25 mouse cellular contexts compared by ENCODE assay signal in the genomic region with DNA sequence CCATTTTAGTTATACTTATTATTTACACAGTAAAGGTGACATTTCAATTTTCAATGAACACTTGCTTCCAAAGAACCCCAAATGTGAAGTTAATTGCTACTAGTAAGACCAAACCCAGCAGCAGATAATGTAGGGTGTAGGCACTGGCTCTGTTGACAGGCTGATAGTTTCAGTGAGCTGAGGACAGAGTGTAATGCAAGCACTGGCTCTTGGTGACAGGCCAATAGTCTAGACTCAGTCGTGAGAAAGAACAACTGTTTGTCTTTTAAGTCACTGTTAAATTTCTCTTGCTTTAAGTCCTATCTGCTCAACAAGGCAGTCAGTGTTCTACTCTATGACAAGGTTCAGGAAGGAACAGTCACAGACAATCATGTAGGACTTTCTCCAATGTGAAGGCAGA.
A peak's percentile ranks its signal among the peaks of the same experiment; 100 is the strongest.
DNase-seq lines count a peak whose midpoint lies in the region; ATAC-seq and TF ChIP-seq lines count a peak whose summit lies in the region.
"Had no signal": no experiment of that assay in that cellular context is flagged by ENCODE, and none has a peak within 500 bp of the region (broad histone marks: within the 10 kb centered on the region; RNA-seq: fewer than 3 reads in every experiment).

No protein-coding gene starts in this region.

- no peak overlapping the region for H3K27ac ChIP-seq in heart, adult 2 months
- peak overlapping the region; percentile 89 for H3K27ac ChIP-seq in heart, embryonic 16.5 days (ENCODE audit: low read length)
- no peak overlapping the region for H3K27ac ChIP-seq in heart, embryonic 10.5 days
- H3K27ac ChIP-seq: embryonic facial prominence, embryonic 13.5 days; forebrain, embryonic 15.5 days; hindbrain, embryonic 14.5 days; left cerebral cortex, adult 2 months; midbrain, embryonic 12.5 days; neural tube, embryonic 15.5 days had no signal

- no peak for TF ChIP-seq EP300 in heart, adult 2 months (IDR thresholded peaks at IDR 0.05; ENCODE audit: insufficient read depth, low read depth, low read length)

- no peak overlapping the region for H3K4me3 ChIP-seq in heart, adult 2 months
- no peak overlapping the region for H3K4me3 ChIP-seq in heart, embryonic 16.5 days (ENCODE audit: low read length)
- no peak overlapping the region for H3K4me3 ChIP-seq in heart, embryonic 10.5 days
- H3K4me3 ChIP-seq: embryonic facial prominence, embryonic 13.5 days; forebrain, embryonic 15.5 days; left cerebral cortex, adult 2 months; midbrain, embryonic 12.5 days; neural tube, embryonic 15.5 days had no signal

- no peak for TF ChIP-seq POLR2A in heart, adult 2 months (IDR thresholded peaks at IDR 0.05; ENCODE audit: insufficient read depth, low read depth, low read length)

- H3K79me2 ChIP-seq in heart, adult 2 months (replicated peaks; ENCODE audit: control insufficient read depth, insufficient read depth, low read length): no peaks in the 10 kb centered on the region

- no peak for TF ChIP-seq CTCF in heart, adult 2 months (IDR thresholded peaks at IDR 0.05)

- peak; percentile 62 for ATAC-seq in heart, embryonic 16.5 days (replicated peaks; ENCODE audit: extremely low read depth, insufficient read depth, low FRiP score)
- peak; percentile 44; the same call in 1 of the 2 replicates for ATAC-seq in megakaryocyte-erythroid progenitor cell, adult 5-6 weeks (replicated peaks; ENCODE audit: low FRiP score, low TSS enrichment, poor library complexity, severe bottlenecking)
- ATAC-seq in erythroid progenitor cell, adult 5-6 weeks (replicated peaks; ENCODE audit: low FRiP score, poor library complexity, severe bottlenecking): no peak
- ATAC-seq: forebrain, embryonic 15.5 days; inflammation-experienced regulatory T-cells, adult 6 months had no signal

- no peak overlapping the region for H3K9ac ChIP-seq in heart, adult 2 months (ENCODE audit: low read depth, low read length)
- H3K9ac ChIP-seq in heart, embryonic 16.5 days (ENCODE audit: low read length): no peak overlapping the region
- H3K9ac ChIP-seq: embryonic facial prominence, embryonic 13.5 days; forebrain, embryonic 15.5 days; hindbrain, embryonic 14.5 days; midbrain, embryonic 12.5 days; neural tube, embryonic 15.5 days had no signal

- peak overlapping the region; percentile 18; the same call in 1 of the 2 replicates for H3K4me2 ChIP-seq in heart, embryonic 16.5 days (ENCODE audit: low read depth, low read length)
- H3K4me2 ChIP-seq: embryonic facial prominence, embryonic 13.5 days; forebrain, embryonic 15.5 days; hindbrain, embryonic 14.5 days; midbrain, embryonic 12.5 days; neural tube, embryonic 15.5 days had no signal

- intact Hi-C loops in heart, adult 2 months (cut with DNase I): no loop called here

- H3K36me3 ChIP-seq in heart, adult 2 months (ENCODE audit: control insufficient read depth, insufficient read depth, low read length): peaks cover 4% of the 10 kb centered on the region
- H3K36me3 ChIP-seq in heart, embryonic 16.5 days (ENCODE audit: control insufficient read depth, insufficient read depth): peaks cover 31% of the 10 kb centered on the region
- peaks cover 80% of the 10 kb centered on the region for H3K36me3 ChIP-seq in heart, embryonic 10.5 days

- no peaks in the 10 kb centered on the region for H3K9me3 ChIP-seq in heart, embryonic 16.5 days (replicated peaks; ENCODE audit: control insufficient read depth, low read length)
- H3K9me3 ChIP-seq in heart, embryonic 10.5 days: no peaks in the 10 kb centered on the region
- H3K9me3 ChIP-seq: embryonic facial prominence, embryonic 13.5 days; forebrain, embryonic 15.5 days; midbrain, embryonic 12.5 days; neural tube, embryonic 15.5 days had no signal

- H3K27me3 ChIP-seq in heart, adult 2 months (ENCODE audit: control insufficient read depth, insufficient read depth, low read length): no peaks in the 10 kb centered on the region
- H3K27me3 ChIP-seq in heart, embryonic 16.5 days (ENCODE audit: control insufficient read depth, insufficient read depth, low read length): no peaks in the 10 kb centered on the region
- H3K27me3 ChIP-seq in heart, embryonic 10.5 days (ENCODE audit: insufficient read depth, poor library complexity, severe bottlenecking): no peaks in the 10 kb centered on the region
- H3K27me3 ChIP-seq: embryonic facial prominence, embryonic 13.5 days; forebrain, embryonic 15.5 days; midbrain, embryonic 12.5 days; neural tube, embryonic 15.5 days had no signal

- H3K4me1 ChIP-seq in heart, adult 2 months (ENCODE audit: control insufficient read depth, insufficient read depth, low read length): no peaks in the 10 kb centered on the region
- H3K4me1 ChIP-seq in heart, embryonic 16.5 days (ENCODE audit: control insufficient read depth, insufficient read depth, low read length): peaks cover 13% of the 10 kb centered on the region
- no peaks in the 10 kb centered on the region for H3K4me1 ChIP-seq in heart, embryonic 10.5 days
- H3K4me1 ChIP-seq: embryonic facial prominence, embryonic 13.5 days; forebrain, embryonic 15.5 days; midbrain, embryonic 12.5 days; neural tube, embryonic 15.5 days had no signal

- WGBS in heart, adult 2 months: 27% methylated on average over 1 of the region's 1 CpGs
- WGBS in heart, embryonic 16.5 days: 36% methylated on average over 1 of the region's 1 CpGs
- 39% methylated on average over 1 of the region's 1 CpGs for WGBS in heart, embryonic 10.5 days

- DNase-seq in heart, adult 11 months: peak; percentile 50
- DNase-seq in heart, adult 2 months: no peak
- DNase-seq in heart, embryonic 10.5 days (ENCODE audit: low spot score): no peak
- DNase-seq in adipocyte (ENCODE audit: low spot score): peak; percentile 65
- no peak for DNase-seq in Muller cell, postnatal 12 days (ENCODE audit: inconsistent ontology term)
- DNase-seq: adrenal gland, postnatal 36 days; cerebellum, adult 2 months; cerebellum, postnatal 36 days; embryo, embryonic 11 days; gastrocnemius, postnatal 10 days; kidney, adult 8-10 months; kidney, postnatal 10 days; lung, adult 2 months; lung, postnatal 14 days; right cerebral cortex, adult 18-20 months had no signal

Comparison
In these comparisons a context has a peak if more than half of its experiments do, and no peak if none do; other contexts are left out.
1. DNase-seq: peak in heart, adult 11 months (single experiment) and adipocyte (single experiment); none in heart, adult 2 months (0 of 2), heart, embryonic 10.5 days (single experiment) and Muller cell, postnatal 12 days (single experiment).